Mouse (Mus musculus): ENCODE measurements at regions not wholly inside any gene's neighbourhood (a gene's known extent, or its start where the extent isn't known, plus 50 kb on each side); places are given as distances from the start of the nearest gene placed in this dataset.

DNA sequence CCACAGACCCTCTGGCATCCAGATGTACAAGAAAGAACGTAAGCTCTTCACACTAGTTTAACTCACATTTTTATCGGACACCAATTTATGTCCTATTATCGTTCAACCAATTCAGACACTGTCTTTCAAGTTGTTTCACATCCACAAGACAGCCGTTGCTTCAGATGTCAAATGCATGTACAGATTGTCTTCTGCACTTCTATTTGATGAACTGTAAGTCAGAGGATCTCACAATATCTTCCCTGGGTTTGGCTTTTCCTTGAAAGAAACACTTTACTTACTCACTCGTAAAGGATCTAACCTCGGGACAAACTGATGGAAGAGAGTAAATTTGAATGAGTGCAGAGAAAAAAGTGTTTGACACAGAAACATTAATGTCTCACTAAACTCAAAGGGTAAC is 272.3 kb upstream of the Hand2 start:
- no peak for TF ChIP-seq CTCF (IDR thresholded peaks at IDR 0.05; ENCODE audit: low read depth, low read length)
- no peak for TF ChIP-seq POLR2A (IDR thresholded peaks at IDR 0.05; ENCODE audit: extremely low read depth, insufficient read depth, low read length)
